Mouse (Mus musculus) T-cell, adult 2 months (primary cell): ENCODE data around the gene Cradd.

ENCODE experiments used
- DNase-seq: peaks from one replicate; pipeline ENCODE4 v3.0.0; 2022; ENCODE audit warnings: low spot score

Gene Cradd

GRCm38 (mm10) chr10:95207423-95207822 is 116.5 kb downstream of the Cradd start:
- DNase-seq, result no peak

GRCm38 (mm10) chr10:95201514-95201913 is 122.4 kb downstream of the Cradd start:
- DNase-seq, result no peak

GRCm38 (mm10) chr10:95200323-95200722 is 123.6 kb downstream of the Cradd start:
- no peak for DNase-seq

GRCm38 (mm10) chr10:95199541-95200269 is 124.2 kb downstream of the Cradd start:
- DNase-seq, result no peak

- DNase-seq, result no peak
Observed at GRCm38 (mm10) chr10:95197377-95197776, 126.6 kb downstream of the Cradd start.

GRCm38 (mm10) chr10:95195719-95196118 is 128.2 kb downstream of the Cradd start:
- DNase-seq, result peak; percentile 65

GRCm38 (mm10) chr10:95194776-95195175 is 129.2 kb downstream of the Cradd start:
- DNase-seq, result no peak

- no peak for DNase-seq
Observed at GRCm38 (mm10) chr10:95193875-95194281, 130.1 kb downstream of the Cradd start.

GRCm38 (mm10) chr10:95191881-95192280 is 132.1 kb downstream of the Cradd start:
- DNase-seq, result no peak

- no peak for DNase-seq
Observed at GRCm38 (mm10) chr10:95191151-95191655, 132.7 kb downstream of the Cradd start.

- DNase-seq, result no peak
Observed at GRCm38 (mm10) chr10:95189550-95190211, 134.3 kb downstream of the Cradd start.

- no peak for DNase-seq
Observed at GRCm38 (mm10) chr10:95184210-95184609, 139.7 kb downstream of the Cradd start.

GRCm38 (mm10) chr10:95183051-95183450 is 140.9 kb downstream of the Cradd start:
- no peak for DNase-seq

- no peak for DNase-seq
Observed at GRCm38 (mm10) chr10:95182405-95182804, 141.5 kb downstream of the Cradd start.

- DNase-seq, result no peak
Observed at GRCm38 (mm10) chr10:95181553-95181952, 142.4 kb downstream of the Cradd start.

- no peak for DNase-seq
Observed at GRCm38 (mm10) chr10:95180900-95181299, 143.0 kb downstream of the Cradd start.

GRCm38 (mm10) chr10:95180177-95180576 is 143.8 kb downstream of the Cradd start:
- DNase-seq, result peak; percentile 14

- DNase-seq, result peak; percentile 34
Observed at GRCm38 (mm10) chr10:95178785-95179184, 145.1 kb downstream of the Cradd start.

GRCm38 (mm10) chr10:95175423-95176120 is 148.4 kb downstream of the Cradd start:
- no peak for DNase-seq

GRCm38 (mm10) chr10:95174260-95174659 is 149.7 kb downstream of the Cradd start:
- DNase-seq, result no peak

- no peak for DNase-seq
Observed at GRCm38 (mm10) chr10:95170721-95171354, 153.1 kb downstream of the Cradd start.

GRCm38 (mm10) chr10:95164949-95165348 is 159.0 kb downstream of the Cradd start:
- no peak for DNase-seq
